Mouse (Mus musculus): Measurements from ENCODE around the gene Map3k13. TPM values are rescaled to one million over a fixed set of nuclear protein-coding genes. Genes with fewer than 3 reads are reported as not detected.

The Map3k13 gene
- polyA plus RNA-seq, 1 experiment, result 13.3 TPM

- peaks cover 9% of the 10 kb centered on the region; the same call in 1 of the 2 replicates for H3K4me1 ChIP-seq (ENCODE audit: control insufficient read depth, insufficient read depth, low read length)
- WGBS, result under 1% methylated on average over 63 of the region's 63 CpGs
- H3K27me3 ChIP-seq (ENCODE audit: control insufficient read depth, insufficient read depth, low read length), result no peaks in the 10 kb centered on the region
- peak within 1 kb of the TSS; percentile 48 for H3K27ac ChIP-seq (ENCODE audit: insufficient read depth, low read length)
- 0 out of 2 replicates have a peak, but pooled peaks have one; percentile 5 for TF ChIP-seq CTCF (IDR thresholded peaks at IDR 0.05; ENCODE audit: borderline replicate concordance, insufficient read depth, low read depth, low read length)
- peak; percentile 79 for TF ChIP-seq POLR2A (IDR thresholded peaks at IDR 0.05; ENCODE audit: borderline replicate concordance, insufficient read depth, low read length)
- DNase-seq, result peak; percentile 91 to 93
- peak within 1 kb of the TSS; percentile 87 for H3K4me3 ChIP-seq (replicated peaks; ENCODE audit: insufficient read depth, low read depth, low read length)
These were observed 152.9 kb downstream of the Map3k13 start, which contains the start of gene Tmem41a for GRCm38 (mm10) chr16:21946761-21947715. Gene Tmem41a, minus strand, starts transcription at chr16:21947552.

GRCm38 (mm10) chr16:21955591-21955990 is 161.4 kb downstream of the Map3k13 start:
- Histone ChIP-seq H3K4me1 (ENCODE audit: control insufficient read depth, insufficient read depth, low read length) (0 out of 2 replicates have a peak, but pooled peaks cover 3% of the 10 kb centered on the region), H3K27ac (ENCODE audit: insufficient read depth, low read length) (no peak overlapping the region), H3K4me3 (replicated peaks; ENCODE audit: insufficient read depth, low read depth, low read length) (no peak overlapping the region), H3K27me3 (ENCODE audit: control insufficient read depth, insufficient read depth, low read length) (no peaks in the 10 kb centered on the region)
- TF ChIP-seq POLR2A (IDR thresholded peaks at IDR 0.05; ENCODE audit: borderline replicate concordance, insufficient read depth, low read length), result no peak
- no peak for DNase-seq
- WGBS, result 68% methylated on average over 12 of the region's 12 CpGs

DNA sequence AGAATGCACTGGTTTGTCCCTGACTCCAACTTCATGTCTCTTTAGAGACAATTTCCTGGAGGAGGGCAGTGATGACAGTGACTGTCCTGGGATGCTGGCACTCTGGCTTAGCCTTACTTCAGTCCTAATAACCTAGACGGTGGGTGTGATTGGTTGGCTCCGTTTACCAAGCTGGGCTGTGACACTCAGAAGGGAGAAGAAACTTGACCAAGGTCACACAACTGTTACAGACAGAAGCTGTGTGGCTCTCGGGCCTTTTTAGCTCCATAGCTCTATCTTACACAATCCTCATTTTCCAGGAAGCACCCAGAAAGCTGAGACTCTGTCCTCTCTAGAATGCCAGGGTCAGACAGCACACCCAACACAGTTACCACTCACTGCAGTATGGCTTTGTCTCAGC is 171.4 kb downstream of the Map3k13 start:
- Histone ChIP-seq H3K27ac (ENCODE audit: insufficient read depth, low read length) (no peak overlapping the region), H3K4me3 (replicated peaks; ENCODE audit: insufficient read depth, low read depth, low read length) (no peak overlapping the region), H3K27me3 (ENCODE audit: control insufficient read depth, insufficient read depth, low read length) (no peaks in the 10 kb centered on the region), H3K4me1 (ENCODE audit: control insufficient read depth, insufficient read depth, low read length) (no peaks in the 10 kb centered on the region; the same call in 1 of the 2 replicates)
- whole genome bisulfite sequencing, result 74% methylated on average over 3 of the region's 3 CpGs
- TF ChIP-seq CTCF (IDR thresholded peaks at IDR 0.05; ENCODE audit: borderline replicate concordance, insufficient read depth, low read depth, low read length) (no peak), POLR2A (IDR thresholded peaks at IDR 0.05; ENCODE audit: borderline replicate concordance, insufficient read depth, low read length) (no peak)
- no peak for DNase-seq

DNA sequence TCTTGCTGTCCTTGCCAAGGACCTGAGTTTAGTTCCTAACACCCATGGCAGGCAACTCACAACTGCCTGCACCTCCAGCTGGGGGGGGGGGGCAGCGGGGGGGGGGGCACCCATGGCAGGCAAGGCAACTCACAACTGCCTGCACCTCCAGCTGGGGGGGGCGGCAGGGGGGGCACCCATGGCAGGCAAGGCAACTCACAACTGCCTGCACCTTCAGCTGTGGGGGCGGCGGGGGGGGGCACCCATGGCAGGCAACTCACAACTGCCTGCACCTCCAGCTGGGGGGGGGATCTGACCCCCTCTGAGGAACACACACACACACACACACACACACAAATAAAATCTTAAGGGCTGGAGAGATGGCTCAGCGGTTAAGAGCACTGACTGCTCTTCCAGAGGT is 175.7 kb downstream of the Map3k13 start:
- Histone ChIP-seq H3K27me3 (ENCODE audit: control insufficient read depth, insufficient read depth, low read length) (no peaks in the 10 kb centered on the region), H3K4me1 (ENCODE audit: control insufficient read depth, insufficient read depth, low read length) (no peaks in the 10 kb centered on the region), H3K4me3 (replicated peaks; ENCODE audit: insufficient read depth, low read depth, low read length) (no peak overlapping the region), H3K27ac (ENCODE audit: insufficient read depth, low read length) (no peak overlapping the region)
- DNase-seq, result no peak
- TF ChIP-seq POLR2A (IDR thresholded peaks at IDR 0.05; ENCODE audit: borderline replicate concordance, insufficient read depth, low read length) (no peak), CTCF (IDR thresholded peaks at IDR 0.05; ENCODE audit: borderline replicate concordance, insufficient read depth, low read depth, low read length) (no peak)
- WGBS, result 75% methylated on average over 4 of the region's 5 CpGs

- 89% methylated on average over 6 of the region's 6 CpGs for WGBS
- Histone ChIP-seq H3K27ac (ENCODE audit: insufficient read depth, low read length) (no peak overlapping the region), H3K4me1 (ENCODE audit: control insufficient read depth, insufficient read depth, low read length) (no peaks in the 10 kb centered on the region), H3K4me3 (replicated peaks; ENCODE audit: insufficient read depth, low read depth, low read length) (no peak overlapping the region), H3K27me3 (ENCODE audit: control insufficient read depth, insufficient read depth, low read length) (no peaks in the 10 kb centered on the region)
- DNase-seq, result no peak
- TF ChIP-seq POLR2A (IDR thresholded peaks at IDR 0.05; ENCODE audit: borderline replicate concordance, insufficient read depth, low read length) (no peak), CTCF (IDR thresholded peaks at IDR 0.05; ENCODE audit: borderline replicate concordance, insufficient read depth, low read depth, low read length) (no peak)
These were observed 176.4 kb downstream of the Map3k13 start for GRCm38 (mm10) chr16:21970536-21970935.

DNA sequence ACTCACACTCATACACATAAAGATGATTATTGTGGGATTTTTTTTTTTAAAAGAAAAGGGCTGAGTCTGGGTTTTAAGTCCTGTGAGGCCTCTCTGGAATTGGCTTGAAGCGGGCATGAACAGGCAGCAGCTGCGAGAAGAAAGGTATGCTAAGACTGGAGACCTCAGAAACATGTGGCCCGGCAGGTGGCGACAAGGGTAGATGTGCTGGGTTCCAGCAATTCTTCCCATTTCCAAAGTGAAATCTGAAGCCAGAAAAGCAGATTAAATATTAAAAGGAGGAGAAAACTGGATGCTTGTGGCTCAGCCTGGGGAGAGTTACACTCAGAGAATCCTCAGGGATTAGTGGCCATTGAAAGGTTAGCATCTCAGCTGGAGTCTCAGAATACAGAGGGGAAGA is 177.3 kb downstream of the Map3k13 start:
- TF ChIP-seq POLR2A (IDR thresholded peaks at IDR 0.05; ENCODE audit: borderline replicate concordance, insufficient read depth, low read length) (no peak), CTCF (IDR thresholded peaks at IDR 0.05; ENCODE audit: borderline replicate concordance, insufficient read depth, low read depth, low read length) (no peak)
- WGBS, result 57% methylated on average over 4 of the region's 4 CpGs
- DNase-seq, result no peak
- Histone ChIP-seq H3K27me3 (ENCODE audit: control insufficient read depth, insufficient read depth, low read length) (no peaks in the 10 kb centered on the region), H3K27ac (ENCODE audit: insufficient read depth, low read length) (no peak overlapping the region), H3K4me1 (ENCODE audit: control insufficient read depth, insufficient read depth, low read length) (no peaks in the 10 kb centered on the region; the same call in 1 of the 2 replicates), H3K4me3 (replicated peaks; ENCODE audit: insufficient read depth, low read depth, low read length) (no peak overlapping the region)

DNA sequence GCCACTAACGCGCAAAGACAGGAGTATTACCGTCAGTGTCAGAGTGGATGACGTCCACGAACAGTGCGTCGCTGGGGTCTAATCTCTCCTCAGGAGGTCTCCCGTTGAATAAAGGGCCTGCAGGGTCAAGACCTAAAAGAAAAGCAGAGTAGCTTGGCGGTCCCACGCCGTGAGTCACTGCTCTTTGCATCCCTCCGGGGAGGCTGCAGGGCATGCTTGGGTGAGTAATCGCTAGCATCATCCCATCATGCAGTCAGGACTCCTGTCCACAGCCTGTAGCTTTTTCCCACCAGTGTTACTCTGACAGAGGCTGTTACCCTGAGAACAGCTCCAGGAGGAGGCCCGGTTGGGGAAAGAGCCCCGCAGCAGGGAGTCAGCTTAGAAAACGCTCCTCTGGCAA is 182.1 kb downstream of the Map3k13 start:
- H3K27me3 ChIP-seq (ENCODE audit: control insufficient read depth, insufficient read depth, low read length), result no peaks in the 10 kb centered on the region
- no peaks in the 10 kb centered on the region; the same call in 1 of the 2 replicates for H3K4me1 ChIP-seq (ENCODE audit: control insufficient read depth, insufficient read depth, low read length)
- no peak overlapping the region for H3K27ac ChIP-seq (ENCODE audit: insufficient read depth, low read length)
- no peak for TF ChIP-seq CTCF (IDR thresholded peaks at IDR 0.05; ENCODE audit: borderline replicate concordance, insufficient read depth, low read depth, low read length)
- TF ChIP-seq POLR2A (IDR thresholded peaks at IDR 0.05; ENCODE audit: borderline replicate concordance, insufficient read depth, low read length), result no peak
- H3K4me3 ChIP-seq (replicated peaks; ENCODE audit: insufficient read depth, low read depth, low read length), result no peak overlapping the region
- DNase-seq, result peak; percentile 8 to 19
- WGBS, result under 1% methylated on average over 16 of the region's 16 CpGs

GRCm38 (mm10) chr16:21977347-21977746 is 183.2 kb downstream of the Map3k13 start:
- TF ChIP-seq CTCF (IDR thresholded peaks at IDR 0.05; ENCODE audit: borderline replicate concordance, insufficient read depth, low read depth, low read length), result no peak
- H3K4me1 ChIP-seq (ENCODE audit: control insufficient read depth, insufficient read depth, low read length), result no peaks in the 10 kb centered on the region; the same call in 1 of the 2 replicates
- 76% methylated on average over 5 of the region's 5 CpGs for WGBS
- no peak overlapping the region for H3K4me3 ChIP-seq (replicated peaks; ENCODE audit: insufficient read depth, low read depth, low read length)
- DNase-seq, result no peak
- no peaks in the 10 kb centered on the region for H3K27me3 ChIP-seq (ENCODE audit: control insufficient read depth, insufficient read depth, low read length)
- no peak overlapping the region for H3K27ac ChIP-seq (ENCODE audit: insufficient read depth, low read length)

Other genes with a start within 250 kb of the Map3k13 start
- gene 2510009E07Rik, start 99.7 kb upstream of the Map3k13 start, polyA plus RNA-seq (2012; rRNA removed), result 25.9 and 28.1 TPM in 2 replicates
- gene Ehhadh, start 6.5 kb upstream of the Map3k13 start, polyA plus RNA-seq (2012; rRNA removed), result 3.8 and 4.4 TPM in 2 replicates
- 39.9 and 41.1 TPM in 2 replicates for gene Tmem41a, start 153.2 kb downstream of the Map3k13 start, polyA plus RNA-seq (2012; rRNA removed)
- gene Liph, start 201.3 kb downstream of the Map3k13 start, polyA plus RNA-seq (2012; rRNA removed), result 0.44 and 0.62 TPM in 2 replicates
- gene Senp2, start 215.1 kb downstream of the Map3k13 start, polyA plus RNA-seq (2012; rRNA removed), result 57.7 and 58.9 TPM in 2 replicates